Mouse (Mus musculus) MEL (cell line): ENCODE results near the gene Olfr561. TPM values are rescaled to one million over a fixed set of nuclear protein-coding genes. Genes with fewer than 3 reads are reported as not detected.

ENCODE experiments used
- DNase-seq: peaks from one replicate; pipeline ENCODE4 v3.0.0; 2011; ENCODE audit warnings: low read depth, low spot score
- H3K27ac ChIP-seq: 2 replicates; pipeline ENCODE4 v1.5.1; 2012; ENCODE audit warnings: low read depth, mild to moderate bottlenecking, control low read depth, low read length, moderate library complexity; ENCODE audit not compliant: control insufficient read depth
- H3K27me3 ChIP-seq, 2 experiments: fragments of 150-350 bp in 1 of 2; sonication (generic) in 1 of 2; 2 replicates each; pipeline ENCODE4 v1.6.1; 2012; ENCODE audit warnings: low read length in 2 of 2, mild to moderate bottlenecking in 2 of 2, improper control_type of control experiment in 1 of 2, moderate library complexity in 1 of 2; ENCODE audit not compliant: insufficient read depth in 2 of 2, control insufficient read depth in 1 of 2
- H3K36me3 ChIP-seq, 2 experiments: 2 replicates each; pipeline ENCODE4 v1.6.1; 2012 to 2014; ENCODE audit warnings: low read length in 2 of 2, improper control_type of control experiment in 1 of 2, inconsistent platforms in 1 of 2, mild to moderate bottlenecking in 1 of 2; ENCODE audit not compliant: insufficient read depth in 2 of 2, control insufficient read depth in 1 of 2
- H3K4me1 ChIP-seq, 2 experiments: fragments of 150-350 bp in 1 of 2; sonication (generic) in 1 of 2; 2 replicates each; pipeline ENCODE4 v1.6.1; 2012; ENCODE audit warnings: low read length in 2 of 2, improper control_type of control experiment in 1 of 2, mild to moderate bottlenecking in 1 of 2; ENCODE audit not compliant: insufficient read depth in 2 of 2, control insufficient read depth in 1 of 2
- H3K4me3 ChIP-seq, 2 experiments: fragments of 150-350 bp in 1 of 2; sonication (generic) in 1 of 2; 2 replicates each; pipeline ENCODE4 v1.5.1; 2012; ENCODE audit warnings: low read depth in 2 of 2, low read length in 2 of 2, mild to moderate bottlenecking in 2 of 2, moderate library complexity in 2 of 2, control low read depth in 1 of 2, improper control_type of control experiment in 1 of 2; ENCODE audit not compliant: control insufficient read depth in 1 of 2, insufficient read depth in 1 of 2
- H3K79me2 ChIP-seq: 2 replicates; pipeline ENCODE4 v1.6.1; 2012; ENCODE audit warnings: mild to moderate bottlenecking, low read length, moderate library complexity; ENCODE audit not compliant: control insufficient read depth, poor library complexity, insufficient read depth
- H3K9ac ChIP-seq: 2 replicates; pipeline ENCODE4 v1.6.1; 2012; ENCODE audit warnings: low read depth, mild to moderate bottlenecking, control low read depth, low read length, moderate library complexity; ENCODE audit not compliant: control insufficient read depth, poor library complexity, severe bottlenecking
- H3K9me3 ChIP-seq: fragments of 150-350 bp; sonication (generic); replicated peaks from 2 replicates; pipeline ENCODE4 v1.6.1; 2012; ENCODE audit warnings: mild to moderate bottlenecking, low read length, improper control_type of control experiment, moderate library complexity; ENCODE audit not compliant: insufficient read depth
- CHD2 ChIP-seq: IDR thresholded peaks from 2 replicates; pipeline ENCODE4 v1.6.1; 2011; ENCODE audit warnings: low read length, improper control_type of control experiment
- ELF1 ChIP-seq: IDR thresholded peaks from 2 replicates; pipeline ENCODE4 v1.6.1; 2014; ENCODE audit warnings: low read depth, mild to moderate bottlenecking, inconsistent platforms, low read length, improper control_type of control experiment, moderate library complexity
- GABPA ChIP-seq: IDR thresholded peaks from 2 replicates; pipeline ENCODE4 v1.6.1; 2012; ENCODE audit warnings: low read depth, mild to moderate bottlenecking, inconsistent platforms, low read length, improper control_type of control experiment, moderate library complexity
- HCFC1 ChIP-seq: IDR thresholded peaks from 2 replicates; pipeline ENCODE4 v1.6.1; 2012; ENCODE audit warnings: low read depth, mild to moderate bottlenecking, inconsistent platforms, low read length, improper control_type of control experiment, moderate library complexity
- MAX ChIP-seq: IDR thresholded peaks from 2 replicates; pipeline ENCODE4 v1.6.1; 2011; ENCODE audit warnings: low read length, improper control_type of control experiment
- MAZ ChIP-seq: IDR thresholded peaks from 2 replicates; pipeline ENCODE4 v1.6.1; 2012; ENCODE audit warnings: low read depth, mild to moderate bottlenecking, inconsistent platforms, low read length, improper control_type of control experiment
- MXI1 ChIP-seq: IDR thresholded peaks from 2 replicates; pipeline ENCODE4 v1.6.1; 2011; ENCODE audit warnings: mild to moderate bottlenecking, low read depth, low read length, improper control_type of control experiment
- MYB ChIP-seq: IDR thresholded peaks from 2 replicates; pipeline ENCODE4 v1.6.1; 2011; ENCODE audit warnings: mild to moderate bottlenecking, low read depth, low read length, improper control_type of control experiment
- MYC ChIP-seq: IDR thresholded peaks from 2 replicates; pipeline ENCODE4 v1.6.1; 2011; ENCODE audit warnings: low read depth, mild to moderate bottlenecking, low read length, improper control_type of control experiment, moderate library complexity
- NELFE ChIP-seq: IDR thresholded peaks from 2 replicates; pipeline ENCODE4 v1.6.1; 2011; ENCODE audit warnings: low read depth, low read length, improper control_type of control experiment
- POLR2A ChIP-seq, 2 experiments: IDR thresholded peaks; 2 replicates each; pipeline ENCODE4 v1.6.1; 2011 to 2012; ENCODE audit warnings: low read length in 2 of 2, mild to moderate bottlenecking in 2 of 2, control low read depth in 1 of 2, improper control_type of control experiment in 1 of 2, low read depth in 1 of 2, moderate library complexity in 1 of 2; ENCODE audit not compliant: control insufficient read depth in 1 of 2, insufficient read depth in 1 of 2, poor library complexity in 1 of 2
- POLR2AphosphoS5 ChIP-seq: IDR thresholded peaks from 2 replicates; pipeline ENCODE4 v1.6.1; 2012; ENCODE audit warnings: low read depth, borderline replicate concordance, mild to moderate bottlenecking, inconsistent platforms, low read length, moderate library complexity, mixed read lengths
- RAD21 ChIP-seq: IDR thresholded peaks from 2 replicates; pipeline ENCODE4 v1.6.1; 2011; ENCODE audit warnings: mild to moderate bottlenecking, low read depth, low read length, improper control_type of control experiment
- SMC3 ChIP-seq: IDR thresholded peaks from 2 replicates; pipeline ENCODE4 v1.6.1; 2011; ENCODE audit warnings: low read depth, low read length, improper control_type of control experiment
- TAL1 ChIP-seq: IDR thresholded peaks from 2 replicates; pipeline ENCODE4 v1.6.1; 2012; ENCODE audit warnings: mild to moderate bottlenecking, inconsistent platforms, low read length, moderate library complexity, mixed read lengths
- TCF12 ChIP-seq: IDR thresholded peaks from 2 replicates; pipeline ENCODE4 v1.6.1; 2014; ENCODE audit warnings: low read depth, mild to moderate bottlenecking, inconsistent platforms, low read length, improper control_type of control experiment, moderate library complexity
- UBTF ChIP-seq: IDR thresholded peaks from 2 replicates; pipeline ENCODE4 v1.6.1; 2012; ENCODE audit warnings: low read depth, mild to moderate bottlenecking, inconsistent platforms, low read length, improper control_type of control experiment, moderate library complexity, borderline replicate concordance; ENCODE audit not compliant: insufficient read depth
- USF1 ChIP-seq: IDR thresholded peaks from 2 replicates; pipeline ENCODE4 v1.6.1; 2014; ENCODE audit warnings: low read depth, mild to moderate bottlenecking, inconsistent platforms, low read length, improper control_type of control experiment, moderate library complexity
- USF2 ChIP-seq, 2 experiments: IDR thresholded peaks; 2 replicates each; pipeline ENCODE4 v1.6.1; 2011 to 2012; ENCODE audit warnings: improper control_type of control experiment in 2 of 2, low read length in 2 of 2, borderline replicate concordance in 1 of 2, inconsistent platforms in 1 of 2, low read depth in 1 of 2, mild to moderate bottlenecking in 1 of 2; ENCODE audit not compliant: insufficient read depth in 1 of 2
- ZC3H11A ChIP-seq: IDR thresholded peaks from 2 replicates; pipeline ENCODE4 v1.6.1; 2012; ENCODE audit warnings: low read depth, mild to moderate bottlenecking, inconsistent platforms, low read length, improper control_type of control experiment
- ZKSCAN1 ChIP-seq: IDR thresholded peaks from 2 replicates; pipeline ENCODE4 v1.6.1; 2012; ENCODE audit warnings: low read depth, mild to moderate bottlenecking, inconsistent platforms, low read length, improper control_type of control experiment, moderate library complexity
- ZMIZ1 ChIP-seq: IDR thresholded peaks from 2 replicates; pipeline ENCODE4 v1.6.1; 2012; ENCODE audit warnings: low read depth, mild to moderate bottlenecking, inconsistent platforms, low read length, improper control_type of control experiment, moderate library complexity
- polyA plus RNA-seq, 2 experiments: library from polyadenylated mRNA; stranded (reverse) in 1 of 2; unstranded in 1 of 2; fragments of >175 nt in 1 of 2; fragments of >200 nt in 1 of 2; gene quantifications; 2 replicates each; pipeline versions ENCODE4 v1.2.1 to v1.2.4; 2012; ENCODE audit warnings: low replicate concordance in 2 of 2, low read depth in 1 of 2; ENCODE audit not compliant: insufficient read length in 2 of 2, insufficient read depth in 1 of 2, missing spikeins in 1 of 2
- total RNA-seq: library from RNA; depleted of rRNA; stranded (reverse); fragments of 300-350 nt; gene quantifications from 2 replicates; pipeline ENCODE4 v1.2.3, GENCODE M21; 2012; rRNA removed

Gene Olfr561
- total and polyA plus RNA-seq, 3 experiments: not detected

GRCm38 (mm10) chr7:102759266-102759665 lies 11.8 kb upstream of the Olfr561 start, which contains the start of the genes Olfr560 and Olfr78:
Gene Olfr560 (minus strand): TSS chr7:102759366.
Gene Olfr78 (minus strand): TSS chr7:102759471.
- Histone ChIP-seq H3K4me1 (no peaks in the 10 kb centered on the region), H3K27me3 (no peaks in the 10 kb centered on the region), H3K9me3 (no peaks in the 10 kb centered on the region), H3K4me3 (no peak within 1 kb of the TSS), H3K27ac (no peak within 1 kb of the TSS), H3K36me3 (no peaks in the 10 kb centered on the region), H3K9ac (no peak within 1 kb of the TSS), H3K79me2 (no peaks in the 10 kb centered on the region)
- no peak for DNase-seq
- TF ChIP-seq POLR2A (IDR thresholded peaks at IDR 0.05; ENCODE audit: control insufficient read depth in 1 of 2, insufficient read depth in 1 of 2, low read depth in 1 of 2, low read length in 2 of 2, poor library complexity in 1 of 2): no peak
- TF ChIP-seq UBTF: no peak
- TF ChIP-seq NELFE: no peak
- no peak for TF ChIP-seq POLR2AphosphoS5
- TF ChIP-seq ELF1: no peak
- no peak for TF ChIP-seq TAL1
- no peak for TF ChIP-seq MXI1
- no peak for TF ChIP-seq ZC3H11A
- no peak for TF ChIP-seq ZKSCAN1
- no peak for TF ChIP-seq HCFC1
- TF ChIP-seq MAZ: no peak
- TF ChIP-seq CHD2: no peak

- H3K79me2 ChIP-seq: no peaks in the 10 kb centered on the region
- DNase-seq: no peak
- TF ChIP-seq USF1 (no peak), POLR2AphosphoS5 (no peak), TCF12 (no peak), ELF1 (no peak), TAL1 (no peak), MAX (no peak), POLR2A (IDR thresholded peaks at IDR 0.05; ENCODE audit: control insufficient read depth in 1 of 2, insufficient read depth in 1 of 2, low read depth in 1 of 2, low read length in 2 of 2, poor library complexity in 1 of 2) (no peak), MYC (no peak), USF2 (IDR thresholded peaks at IDR 0.05; ENCODE audit: borderline replicate concordance in 1 of 2, insufficient read depth in 1 of 2, low read depth in 1 of 2, low read length in 2 of 2) (no peak), UBTF (no peak), MYB (no peak), SMC3 (no peak), MAZ (no peak), CHD2 (no peak), ZMIZ1 (no peak), GABPA (no peak), RAD21 (no peak)
- no peak within 1 kb of the TSS for H3K4me3 ChIP-seq
- no peaks in the 10 kb centered on the region for H3K36me3 ChIP-seq
- H3K4me1 ChIP-seq: no peaks in the 10 kb centered on the region
- no peaks in the 10 kb centered on the region for H3K27me3 ChIP-seq
- no peaks in the 10 kb centered on the region for H3K9me3 ChIP-seq
- no peak within 1 kb of the TSS for H3K27ac ChIP-seq
- H3K9ac ChIP-seq: no peak within 1 kb of the TSS
Measured at GRCm38 (mm10) chr7:102803180-102803579, 32.2 kb downstream of the Olfr561 start, which contains the start of gene Olfr564. Gene Olfr564 (plus strand): TSS chr7:102803480.

Other genes starting within 250 kb of the Olfr561 start
Only the 30 nearest of the 31 such genes appear.
- not detected in 2 replicates for gene Olfr548-ps1, start 230.3 kb upstream of the Olfr561 start, total RNA-seq
- gene Olfr548-ps1, start 230.3 kb upstream of the Olfr561 start, polyA plus RNA-seq: not detected
- not detected in 2 replicates for gene Olfr549, start 221.4 kb upstream of the Olfr561 start, total RNA-seq
- not detected for gene Olfr549, start 221.4 kb upstream of the Olfr561 start, polyA plus RNA-seq
- 1.3 and 3.3 TPM in 2 replicates for gene Trim21, start 205.7 kb upstream of the Olfr561 start, total RNA-seq
- gene Trim21, start 205.7 kb upstream of the Olfr561 start, polyA plus RNA-seq: 1 to 10 TPM in 1 of 2 experiments, not detected in 1; 2.8 TPM
- not detected in 2 replicates for gene Olfr550, start 199.8 kb upstream of the Olfr561 start, total RNA-seq
- gene Olfr550, start 199.8 kb upstream of the Olfr561 start, polyA plus RNA-seq: not detected
- not detected in 2 replicates for gene Olfr551, start 179.3 kb upstream of the Olfr561 start, total RNA-seq
- not detected for gene Olfr551, start 179.3 kb upstream of the Olfr561 start, polyA plus RNA-seq
- not detected in 2 replicates for gene Olfr552, start 173.5 kb upstream of the Olfr561 start, total RNA-seq
- not detected for gene Olfr552, start 173.5 kb upstream of the Olfr561 start, polyA plus RNA-seq
- gene Olfr553, start 153.0 kb upstream of the Olfr561 start, total RNA-seq: not detected in 2 replicates
- gene Olfr553, start 153.0 kb upstream of the Olfr561 start, polyA plus RNA-seq: not detected
- gene Olfr554, start 132.8 kb upstream of the Olfr561 start, total RNA-seq: not detected in 2 replicates
- gene Olfr554, start 132.8 kb upstream of the Olfr561 start, polyA plus RNA-seq: not detected
- not detected in 2 replicates for gene Olfr555, start 112.4 kb upstream of the Olfr561 start, total RNA-seq
- gene Olfr555, start 112.4 kb upstream of the Olfr561 start, polyA plus RNA-seq: not detected
- not detected in 2 replicates for gene Olfr556, start 106.3 kb upstream of the Olfr561 start, total RNA-seq
- gene Olfr556, start 106.3 kb upstream of the Olfr561 start, polyA plus RNA-seq: not detected
- gene Trim68, start 83.9 kb upstream of the Olfr561 start, total RNA-seq: not detected in 2 replicates
- gene Trim68, start 83.9 kb upstream of the Olfr561 start, polyA plus RNA-seq: not detected
- not detected in 2 replicates for gene Olfr557, start 75.3 kb upstream of the Olfr561 start, total RNA-seq
- gene Olfr557, start 75.3 kb upstream of the Olfr561 start, polyA plus RNA-seq: not detected
- not detected in 2 replicates for gene Olfr558, start 69.0 kb upstream of the Olfr561 start, total RNA-seq
- gene Olfr558, start 69.0 kb upstream of the Olfr561 start, polyA plus RNA-seq: not detected
- gene Olfr33, start 52.2 kb upstream of the Olfr561 start, total RNA-seq: not detected in 2 replicates
- not detected for gene Olfr33, start 52.2 kb upstream of the Olfr561 start, polyA plus RNA-seq
- not detected in 2 replicates for gene Olfr559, start 43.7 kb upstream of the Olfr561 start, total RNA-seq
- gene Olfr559, start 43.7 kb upstream of the Olfr561 start, polyA plus RNA-seq: not detected
- gene Olfr560, start 11.9 kb upstream of the Olfr561 start, total RNA-seq: not detected in 2 replicates
- not detected for gene Olfr560, start 11.9 kb upstream of the Olfr561 start, polyA plus RNA-seq
- gene Olfr78, start 11.8 kb upstream of the Olfr561 start, total RNA-seq: not detected in 2 replicates
- gene Olfr78, start 11.8 kb upstream of the Olfr561 start, polyA plus RNA-seq: not detected
- gene Olfr564, start 32.3 kb downstream of the Olfr561 start, total RNA-seq: not detected in 2 replicates
- not detected for gene Olfr564, start 32.3 kb downstream of the Olfr561 start, polyA plus RNA-seq
- not detected in 2 replicates for gene Olfr566, start 87.5 kb downstream of the Olfr561 start, total RNA-seq
- not detected for gene Olfr566, start 87.5 kb downstream of the Olfr561 start, polyA plus RNA-seq
- not detected in 2 replicates for gene Olfr568, start 105.9 kb downstream of the Olfr561 start, total RNA-seq
- gene Olfr568, start 105.9 kb downstream of the Olfr561 start, polyA plus RNA-seq: not detected
- gene Olfr569, start 119.7 kb downstream of the Olfr561 start, total RNA-seq: not detected in 2 replicates
- not detected for gene Olfr569, start 119.7 kb downstream of the Olfr561 start, polyA plus RNA-seq
- not detected in 2 replicates for gene Olfr570, start 123.4 kb downstream of the Olfr561 start, total RNA-seq
- not detected for gene Olfr570, start 123.4 kb downstream of the Olfr561 start, polyA plus RNA-seq
- not detected in 2 replicates for gene Olfr571, start 146.3 kb downstream of the Olfr561 start, total RNA-seq
- not detected for gene Olfr571, start 146.3 kb downstream of the Olfr561 start, polyA plus RNA-seq
- not detected in 2 replicates for gene Olfr572, start 153.2 kb downstream of the Olfr561 start, total RNA-seq
- not detected for gene Olfr572, start 153.2 kb downstream of the Olfr561 start, polyA plus RNA-seq
- gene Olfr573-ps1, start 171.4 kb downstream of the Olfr561 start, total RNA-seq: not detected in 2 replicates
- not detected for gene Olfr573-ps1, start 171.4 kb downstream of the Olfr561 start, polyA plus RNA-seq
- not detected in 2 replicates for gene Olfr574, start 177.2 kb downstream of the Olfr561 start, total RNA-seq
- not detected for gene Olfr574, start 177.2 kb downstream of the Olfr561 start, polyA plus RNA-seq
- gene Olfr575, start 187.6 kb downstream of the Olfr561 start, total RNA-seq: not detected in 2 replicates
- not detected for gene Olfr575, start 187.6 kb downstream of the Olfr561 start, polyA plus RNA-seq
- gene Olfr576, start 191.4 kb downstream of the Olfr561 start, total RNA-seq: not detected in 2 replicates
- not detected for gene Olfr576, start 191.4 kb downstream of the Olfr561 start, polyA plus RNA-seq
- gene Olfr577, start 204.7 kb downstream of the Olfr561 start, total RNA-seq: not detected in 2 replicates
- not detected for gene Olfr577, start 204.7 kb downstream of the Olfr561 start, polyA plus RNA-seq
- not detected in 2 replicates for gene Olfr578, start 218.1 kb downstream of the Olfr561 start, total RNA-seq
- not detected for gene Olfr578, start 218.1 kb downstream of the Olfr561 start, polyA plus RNA-seq